Mouse (Mus musculus): ENCODE measurements around the gene Hba-a1.

GRCm38 (mm10) chr11:32301506-32301905, 18.2 kb downstream of the Hba-a1 start:
- TF ChIP-seq CTCF (IDR thresholded peaks at IDR 0.05; ENCODE audit: borderline replicate concordance, insufficient read depth, low read depth, low read length) (no peak), POLR2A (IDR thresholded peaks at IDR 0.05; ENCODE audit: borderline replicate concordance, insufficient read depth, low read length) (no peak)

Measured in cerebellum, adult 2 months (tissue).